Mouse (Mus musculus) testis, postnatal 10 days (tissue): ENCODE measurements around the gene Chst3.
"Not testable (repeated sequence)": the region's sequence is repeated elsewhere in the genome, so short reads cannot be mapped to it uniquely, and the experiment has no call there.

Experiments
- DNase-seq: peaks from one replicate; pipeline ENCODE4 v3.0.0; 2021; ENCODE audit warnings: low spot score

Chst3 gene

GRCm38 (mm10) chr10:60156016-60156415 lies 63.0 kb downstream of the Chst3 start:
- DNase-seq = no peak

GRCm38 (mm10) chr10:60151107-60151663 lies 67.9 kb downstream of the Chst3 start:
- DNase-seq = no peak

- DNase-seq = peak; percentile 92
These were observed 71.0 kb downstream of the Chst3 start for GRCm38 (mm10) chr10:60148087-60148486.

- not testable (repeated sequence) for DNase-seq
These were observed 71.5 kb downstream of the Chst3 start for GRCm38 (mm10) chr10:60147510-60148047.

- no peak for DNase-seq
These were observed 77.4 kb downstream of the Chst3 start for GRCm38 (mm10) chr10:60141656-60142160.

GRCm38 (mm10) chr10:60140751-60141150 lies 78.3 kb downstream of the Chst3 start:
- DNase-seq = no peak

GRCm38 (mm10) chr10:60138680-60139079 lies 80.4 kb downstream of the Chst3 start:
- no peak for DNase-seq

GRCm38 (mm10) chr10:60136935-60137334 lies 82.1 kb downstream of the Chst3 start:
- DNase-seq = no peak

- DNase-seq = not testable (repeated sequence)
These were observed 83.0 kb downstream of the Chst3 start for GRCm38 (mm10) chr10:60136010-60136409.

GRCm38 (mm10) chr10:60134201-60134600 lies 84.9 kb downstream of the Chst3 start:
- DNase-seq = no peak

- no peak for DNase-seq
These were observed 85.6 kb downstream of the Chst3 start for GRCm38 (mm10) chr10:60133501-60133900.
